Mouse (Mus musculus): ENCODE data around the gene Cpne8.

Cpne8 gene

GRCm38 (mm10) chr15:90678985-90679759 is at the start of gene Cpne8:
Cpne8 (minus strand) TSS chr15:90679432.
- DNase-seq (ENCODE audit: low spot score in 2 of 2) = peak; percentile 39 to 43

- DNase-seq (ENCODE audit: low spot score in 2 of 2) = no peak
Measured at GRCm38 (mm10) chr15:90717717-90718116, 38.5 kb upstream of the Cpne8 start.

GRCm38 (mm10) chr15:90709296-90709695 is 30.1 kb upstream of the Cpne8 start:
- no peak for DNase-seq (ENCODE audit: low spot score in 2 of 2)

GRCm38 (mm10) chr15:90704314-90704713 is 25.1 kb upstream of the Cpne8 start:
- no peak for DNase-seq (ENCODE audit: low spot score in 2 of 2)

- no peak for DNase-seq (ENCODE audit: low spot score in 2 of 2)
Measured at GRCm38 (mm10) chr15:90703502-90704232, 24.4 kb upstream of the Cpne8 start.

- no peak for DNase-seq (ENCODE audit: low spot score in 2 of 2)
Measured at GRCm38 (mm10) chr15:90686770-90687169, 7.5 kb upstream of the Cpne8 start.

GRCm38 (mm10) chr15:90679760-90680579 is 738 bp upstream of the Cpne8 start:
- DNase-seq (ENCODE audit: low spot score in 2 of 2) = peak; percentile 28 to 60

- peak; percentile 10 to 13 for DNase-seq (ENCODE audit: low spot score in 2 of 2)
Measured at GRCm38 (mm10) chr15:90678488-90678887, 744 bp downstream of the Cpne8 start.

GRCm38 (mm10) chr15:90669494-90669893 is 9.7 kb downstream of the Cpne8 start:
- DNase-seq (ENCODE audit: low spot score in 2 of 2) = no peak

- no peak for DNase-seq (ENCODE audit: low spot score in 2 of 2)
Measured at GRCm38 (mm10) chr15:90666893-90667292, 12.3 kb downstream of the Cpne8 start.

GRCm38 (mm10) chr15:90664615-90665014 is 14.6 kb downstream of the Cpne8 start:
- no peak for DNase-seq (ENCODE audit: low spot score in 2 of 2)

- DNase-seq (ENCODE audit: low spot score in 2 of 2) = no peak
Measured at GRCm38 (mm10) chr15:90663631-90664030, 15.6 kb downstream of the Cpne8 start.

- no peak for DNase-seq (ENCODE audit: low spot score in 2 of 2)
Measured at GRCm38 (mm10) chr15:90660723-90661122, 18.5 kb downstream of the Cpne8 start.

GRCm38 (mm10) chr15:90658053-90658452 is 21.2 kb downstream of the Cpne8 start:
- no peak for DNase-seq (ENCODE audit: low spot score in 2 of 2)

GRCm38 (mm10) chr15:90656521-90656920 is 22.7 kb downstream of the Cpne8 start:
- peak in 1 of 2 experiments; percentile 46 for DNase-seq (ENCODE audit: low spot score in 2 of 2)

GRCm38 (mm10) chr15:90647011-90647577 is 32.1 kb downstream of the Cpne8 start:
- DNase-seq (ENCODE audit: low spot score in 2 of 2) = no peak

GRCm38 (mm10) chr15:90646326-90646725 is 32.9 kb downstream of the Cpne8 start:
- DNase-seq (ENCODE audit: low spot score in 2 of 2) = no peak

- DNase-seq (ENCODE audit: low spot score in 2 of 2) = no peak
Measured at GRCm38 (mm10) chr15:90645828-90646227, 33.4 kb downstream of the Cpne8 start.

GRCm38 (mm10) chr15:90624201-90624600 is 55.0 kb downstream of the Cpne8 start:
- DNase-seq (ENCODE audit: low spot score in 2 of 2) = no peak

GRCm38 (mm10) chr15:90622005-90622404 is 57.2 kb downstream of the Cpne8 start:
- no peak for DNase-seq (ENCODE audit: low spot score in 2 of 2)

- DNase-seq (ENCODE audit: low spot score in 2 of 2) = no peak
Measured at GRCm38 (mm10) chr15:90619736-90620135, 59.5 kb downstream of the Cpne8 start.

Data from right cerebral cortex, postnatal 36 days (tissue).